Mouse (Mus musculus): ENCODE data around the gene Prkag3. TPM values are rescaled to one million over a fixed set of nuclear protein-coding genes. Genes with fewer than 3 reads are reported as not detected.
A peak's percentile ranks its signal among the peaks of the same experiment; 100 is the strongest.

The Prkag3 gene
- total and polyA plus RNA-seq, 2 experiments from 2014 or later = not detected

DNA sequence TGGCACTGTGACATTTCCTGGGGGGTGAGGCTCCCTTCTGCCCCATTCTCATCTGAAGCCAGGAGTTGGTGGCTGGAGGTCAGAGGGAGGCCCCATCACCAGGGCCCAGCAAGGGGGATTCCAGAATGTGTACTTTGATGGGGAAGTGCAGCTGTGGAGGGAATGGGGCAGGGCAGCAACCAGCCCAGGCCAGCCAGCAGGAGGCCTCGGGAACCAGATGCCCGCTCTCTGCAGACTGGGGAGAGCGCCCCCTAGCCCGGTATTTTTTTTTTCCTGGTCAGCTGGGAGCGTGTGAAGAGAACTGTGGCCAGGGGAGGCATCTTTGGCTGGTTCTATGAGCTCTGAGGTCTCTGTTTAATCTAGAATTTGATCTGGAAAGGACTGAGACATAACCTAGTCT lies 26.8 kb upstream of the Prkag3 start:
- WGBS = 10% methylated on average over 5 of the region's 5 CpGs
- Histone ChIP-seq H3K36me3 (ENCODE audit: insufficient read depth) (no peaks in the 10 kb centered on the region), H3K9ac (no peak overlapping the region), H3K27me3 (ENCODE audit: insufficient read depth, low read length) (peaks cover 58% of the 10 kb centered on the region), H3K4me2 (ENCODE audit: low read depth) (no peak overlapping the region), H3K4me3 (ENCODE audit: low read depth, low read length) (no peak overlapping the region), H3K4me1 (ENCODE audit: insufficient read depth) (no peaks in the 10 kb centered on the region), H3K27ac (ENCODE audit: low read depth, low read length) (no peak overlapping the region), H3K9me3 (ENCODE audit: low read length) (no peaks in the 10 kb centered on the region)
- TF ChIP-seq CTCF (IDR thresholded peaks at IDR 0.05; ENCODE audit: low read depth) = peak; percentile 43; the same call in 1 of the 2 replicates
- no peak for DNase-seq
- ATAC-seq = 0 out of 2 replicates have a peak, but pooled peaks have one; percentile 14

DNA sequence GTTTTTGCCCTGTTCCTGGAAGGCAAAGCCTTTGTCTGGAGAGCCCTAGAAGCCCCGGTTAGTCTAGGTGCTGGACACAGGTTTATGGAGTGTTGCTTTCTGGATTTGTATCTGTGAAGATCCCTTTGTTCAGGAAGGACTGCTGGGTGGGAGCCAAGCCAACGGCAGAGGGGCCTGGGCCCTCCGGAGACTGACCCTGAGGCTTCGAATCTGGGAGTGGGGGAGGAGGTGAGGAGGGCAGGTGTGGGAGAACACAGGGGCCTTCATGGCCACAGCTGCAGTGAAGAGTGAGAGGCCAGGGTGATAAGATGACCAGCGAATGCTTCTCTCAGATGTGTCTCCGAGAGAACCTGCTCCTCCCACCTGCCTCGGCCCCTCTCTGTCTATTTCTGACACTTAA lies 25.0 kb upstream of the Prkag3 start:
- Histone ChIP-seq H3K27ac (ENCODE audit: low read depth, low read length) (no peak overlapping the region), H3K4me3 (ENCODE audit: low read depth, low read length) (no peak overlapping the region), H3K4me2 (ENCODE audit: low read depth) (no peak overlapping the region), H3K9ac (no peak overlapping the region), H3K9me3 (ENCODE audit: low read length) (no peaks in the 10 kb centered on the region), H3K4me1 (ENCODE audit: insufficient read depth) (no peaks in the 10 kb centered on the region), H3K27me3 (ENCODE audit: insufficient read depth, low read length) (peaks cover 66% of the 10 kb centered on the region), H3K36me3 (ENCODE audit: insufficient read depth) (no peaks in the 10 kb centered on the region)
- DNase-seq = no peak
- ATAC-seq = no peak
- no peak for TF ChIP-seq CTCF (IDR thresholded peaks at IDR 0.05; ENCODE audit: low read depth)
- WGBS = 12% methylated on average over 7 of the region's 7 CpGs

DNA sequence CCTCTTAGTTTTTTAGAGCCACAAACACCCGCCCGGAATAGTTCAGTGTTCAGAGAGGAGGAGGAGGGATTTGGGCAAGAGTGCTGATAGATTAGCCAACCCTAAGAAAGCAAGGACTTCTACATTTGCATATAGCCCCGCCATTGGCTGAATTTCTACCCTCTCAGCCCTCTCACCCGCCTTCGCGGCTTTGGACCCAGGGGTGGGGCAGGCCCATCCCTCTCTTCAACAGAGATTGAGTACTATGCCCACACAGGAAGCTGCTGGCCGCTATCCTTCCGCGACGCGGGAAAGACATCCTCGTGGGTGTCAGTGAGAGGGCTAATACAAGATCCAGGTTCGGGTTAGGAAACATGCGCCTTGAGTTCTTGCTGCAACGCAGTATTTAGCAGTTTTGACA lies 24.1 kb upstream of the Prkag3 start:
- no peak for TF ChIP-seq CTCF (IDR thresholded peaks at IDR 0.05; ENCODE audit: low read depth)
- no peak overlapping the region; the same call in 1 of the 2 replicates for H3K4me3 ChIP-seq (ENCODE audit: low read depth, low read length)
- H3K4me2 ChIP-seq (ENCODE audit: low read depth) = peak overlapping the region; percentile 26; the same call in 1 of the 2 replicates
- DNase-seq (peak; percentile 60), ATAC-seq (peak; percentile 84)
- no peak overlapping the region for H3K27ac ChIP-seq (ENCODE audit: low read depth, low read length)
- no peaks in the 10 kb centered on the region for H3K36me3 ChIP-seq (ENCODE audit: insufficient read depth)
- 2% methylated on average over 15 of the region's 15 CpGs for WGBS
- no peaks in the 10 kb centered on the region for H3K9me3 ChIP-seq (ENCODE audit: low read length)
- no peaks in the 10 kb centered on the region for H3K4me1 ChIP-seq (ENCODE audit: insufficient read depth)
- H3K27me3 ChIP-seq (ENCODE audit: insufficient read depth, low read length) = peaks cover 71% of the 10 kb centered on the region
- H3K9ac ChIP-seq = no peak overlapping the region

DNA sequence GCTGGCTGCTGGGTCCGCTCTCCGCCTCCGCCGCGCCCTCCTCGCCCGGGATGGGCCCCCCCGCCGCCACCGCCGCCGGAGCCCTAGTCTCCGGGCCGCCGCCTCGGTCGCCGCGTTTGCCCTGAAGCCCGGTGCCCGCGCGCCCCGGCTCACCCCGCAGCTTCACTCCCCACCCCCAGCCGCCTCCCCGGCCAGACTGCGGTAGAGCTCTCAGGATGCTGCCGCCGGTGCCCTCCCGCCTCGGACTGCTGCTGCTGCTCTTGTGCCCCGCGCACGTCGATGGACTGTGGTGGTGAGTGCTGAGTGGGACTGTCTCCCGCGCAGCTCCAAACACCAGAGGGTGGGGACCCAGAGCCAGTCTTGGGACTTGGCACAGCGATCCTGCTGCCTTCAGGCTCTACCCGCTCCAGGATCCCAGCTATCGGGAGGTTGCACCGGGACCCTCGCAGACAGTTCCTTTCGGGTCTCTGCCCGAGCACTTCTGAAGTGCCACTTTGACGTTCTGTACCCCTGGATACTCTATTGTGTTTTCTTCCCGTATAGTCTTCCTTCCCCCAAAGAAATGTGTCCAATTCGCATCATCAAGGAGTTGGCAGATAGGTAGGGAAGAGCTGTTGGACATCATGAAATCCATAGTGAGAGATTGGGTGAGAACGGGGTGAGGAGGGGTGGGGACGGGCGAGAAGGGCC lies 23.1 kb upstream of the Prkag3 start:
- ATAC-seq = peak; percentile 41
- WGBS = under 1% methylated on average over 43 of the region's 51 CpGs

DNA sequence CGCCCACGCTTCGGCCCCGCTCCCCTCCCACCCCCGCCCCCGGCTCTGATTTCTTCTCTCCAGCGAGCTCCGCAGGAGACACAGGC lies 22.7 kb upstream of the Prkag3 start, which contains the start of gene Wnt6:
TSS of gene Wnt6 (plus strand) at position 48 of the 86 bp plus-strand sequence.
- no peak for TF ChIP-seq CTCF (IDR thresholded peaks at IDR 0.05; ENCODE audit: low read depth)
- DNase-seq = no peak
- Histone ChIP-seq H3K36me3 (ENCODE audit: insufficient read depth) (no peaks in the 10 kb centered on the region), H3K4me3 (ENCODE audit: low read depth, low read length) (peak within 1 kb of the TSS; percentile 46), H3K4me1 (ENCODE audit: insufficient read depth) (no peaks in the 10 kb centered on the region), H3K27me3 (ENCODE audit: insufficient read depth, low read length) (peaks cover 68% of the 10 kb centered on the region), H3K9ac (peak within 1 kb of the TSS; percentile 35; the same call in 1 of the 2 replicates), H3K4me2 (ENCODE audit: low read depth) (peak within 1 kb of the TSS; percentile 83), H3K9me3 (ENCODE audit: low read length) (no peaks in the 10 kb centered on the region), H3K27ac (ENCODE audit: low read depth, low read length) (no peak within 1 kb of the TSS)
- ATAC-seq = no peak
- WGBS = 0% methylated on average over 3 of the region's 8 CpGs

More for the DNA sequence above, 23.1 kb upstream of the Prkag3 start:
- Histone ChIP-seq H3K4me3 (ENCODE audit: low read depth, low read length) (peak overlapping the region; percentile 46), H3K9ac (peak overlapping the region; percentile 35; the same call in 1 of the 2 replicates), H3K36me3 (ENCODE audit: insufficient read depth) (no peaks in the 10 kb centered on the region), H3K4me1 (ENCODE audit: insufficient read depth) (no peaks in the 10 kb centered on the region), H3K9me3 (ENCODE audit: low read length) (no peaks in the 10 kb centered on the region), H3K4me2 (ENCODE audit: low read depth) (peak overlapping the region; percentile 83), H3K27me3 (ENCODE audit: insufficient read depth, low read length) (peaks cover 71% of the 10 kb centered on the region), H3K27ac (ENCODE audit: low read depth, low read length) (no peak overlapping the region)
- no peak for TF ChIP-seq CTCF (IDR thresholded peaks at IDR 0.05; ENCODE audit: low read depth)
- DNase-seq = no peak

DNA sequence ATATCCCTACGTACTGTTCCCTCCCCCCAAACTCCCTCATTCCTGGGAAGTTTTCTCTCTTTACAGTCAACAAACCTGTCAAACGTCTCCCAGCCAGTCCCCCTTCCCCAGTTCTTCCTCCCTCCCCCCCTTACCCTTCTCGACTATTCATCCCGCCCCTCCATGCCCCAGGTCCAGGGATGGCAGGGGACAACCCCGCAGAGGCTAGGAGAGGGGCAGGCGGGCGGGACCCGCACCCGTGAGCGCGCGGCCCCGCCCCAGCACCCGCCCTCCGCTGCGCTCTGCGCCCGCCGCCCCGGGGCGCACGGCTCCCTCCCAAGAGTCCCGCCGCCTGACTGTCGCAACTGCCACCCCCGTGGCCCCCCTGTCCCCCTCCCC lies 22.4 kb upstream of the Prkag3 start:
- ATAC-seq = peak; percentile 8; the same call in 1 of the 2 replicates
- peak overlapping the region; percentile 83 for H3K4me2 ChIP-seq (ENCODE audit: low read depth)
- DNase-seq = no peak
- WGBS = 1% methylated on average over 24 of the region's 26 CpGs
- H3K27ac ChIP-seq (ENCODE audit: low read depth, low read length) = no peak overlapping the region
- no peak for TF ChIP-seq CTCF (IDR thresholded peaks at IDR 0.05; ENCODE audit: low read depth)
- H3K9me3 ChIP-seq (ENCODE audit: low read length) = no peaks in the 10 kb centered on the region
- no peaks in the 10 kb centered on the region for H3K4me1 ChIP-seq (ENCODE audit: insufficient read depth)
- H3K4me3 ChIP-seq (ENCODE audit: low read depth, low read length) = peak overlapping the region; percentile 46
- no peaks in the 10 kb centered on the region for H3K36me3 ChIP-seq (ENCODE audit: insufficient read depth)
- H3K27me3 ChIP-seq (ENCODE audit: insufficient read depth, low read length) = peaks cover 66% of the 10 kb centered on the region
- peak overlapping the region; percentile 35; the same call in 1 of the 2 replicates for H3K9ac ChIP-seq

DNA sequence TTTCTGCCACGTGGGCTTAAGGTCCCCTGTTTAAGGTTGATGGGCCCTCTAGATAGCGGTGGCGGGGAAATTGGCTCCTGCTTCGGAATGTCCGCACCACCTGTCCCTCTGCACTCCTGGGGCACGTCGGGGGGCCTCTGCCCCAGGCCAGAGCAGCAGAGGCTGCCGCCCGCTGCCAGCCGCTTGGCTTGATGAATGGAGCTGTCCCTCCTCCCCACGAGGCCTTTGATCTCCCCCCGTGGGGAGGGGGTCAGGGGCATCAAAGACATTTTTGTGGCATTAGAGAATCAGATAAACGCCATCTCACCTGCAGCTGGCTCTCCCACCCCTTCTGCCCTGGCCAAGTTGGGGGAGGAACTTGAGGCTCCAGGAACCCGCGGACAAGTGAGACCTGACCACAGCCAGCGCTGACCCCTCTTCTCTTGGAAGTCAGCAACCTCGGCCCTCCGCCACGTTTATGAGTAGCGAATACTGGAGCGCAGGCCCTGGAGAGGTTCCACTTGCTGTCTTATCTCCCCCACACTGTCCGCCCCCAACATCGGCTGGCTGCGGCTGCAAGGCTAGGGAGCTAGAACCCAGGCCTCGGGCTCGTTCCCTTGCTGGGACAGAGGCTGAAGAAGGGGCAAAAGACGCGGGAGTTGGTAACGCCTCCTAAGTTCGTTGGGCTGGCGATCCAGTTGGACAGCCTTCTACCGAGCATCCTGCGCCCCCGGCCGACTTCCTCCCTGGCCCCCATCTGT lies 21.9 kb upstream of the Prkag3 start:
- DNase-seq (no peak), ATAC-seq (no peak)
- H3K27ac ChIP-seq (ENCODE audit: low read depth, low read length) = no peak overlapping the region
- no peaks in the 10 kb centered on the region for H3K4me1 ChIP-seq (ENCODE audit: insufficient read depth)
- WGBS = 1% methylated on average over 35 of the region's 35 CpGs
- no peaks in the 10 kb centered on the region for H3K9me3 ChIP-seq (ENCODE audit: low read length)
- peak overlapping the region; percentile 83 for H3K4me2 ChIP-seq (ENCODE audit: low read depth)
- no peaks in the 10 kb centered on the region for H3K36me3 ChIP-seq (ENCODE audit: insufficient read depth)
- peak overlapping the region; percentile 46 for H3K4me3 ChIP-seq (ENCODE audit: low read depth, low read length)
- 0 out of 2 replicates have a peak overlapping the region, but pooled peaks have one; percentile 35 for H3K9ac ChIP-seq
- no peak for TF ChIP-seq CTCF (IDR thresholded peaks at IDR 0.05; ENCODE audit: low read depth)
- H3K27me3 ChIP-seq (ENCODE audit: insufficient read depth, low read length) = peaks cover 66% of the 10 kb centered on the region

All from forebrain, postnatal 0 days (tissue).